Mouse (Mus musculus) right cerebral cortex, adult 2 months (tissue): ENCODE measurements around the gene Atp4b.

Source experiments
- DNase-seq, 2 experiments: peaks; one replicate each; pipeline ENCODE4 v3.0.0; 2021 to 2022; ENCODE audit warnings: low spot score in 2 of 2

Atp4b gene

GRCm38 (mm10) chr8:13396725-13397124 lies at the start of gene Atp4b:
Gene Atp4b (minus strand): TSS chr8:13396825.
- no peak for DNase-seq

- no peak for DNase-seq
Measured at GRCm38 (mm10) chr8:13442152-13442551, 45.5 kb upstream of the Atp4b start.

GRCm38 (mm10) chr8:13437531-13437930 lies 40.9 kb upstream of the Atp4b start:
- no peak for DNase-seq

- no peak for DNase-seq
Measured at GRCm38 (mm10) chr8:13436052-13436451, 39.4 kb upstream of the Atp4b start.

GRCm38 (mm10) chr8:13434889-13435288 lies 38.3 kb upstream of the Atp4b start, which contains the start of gene Tmem255b:
Gene Tmem255b (plus strand): TSS chr8:13435189.
- DNase-seq = no peak

GRCm38 (mm10) chr8:13433130-13433529 lies 36.5 kb upstream of the Atp4b start:
- DNase-seq = no peak

- no peak for DNase-seq
Measured at GRCm38 (mm10) chr8:13430866-13431265, 34.2 kb upstream of the Atp4b start.

- no peak for DNase-seq
Measured at GRCm38 (mm10) chr8:13430412-13430811, 33.8 kb upstream of the Atp4b start.

GRCm38 (mm10) chr8:13428156-13428555 lies 31.5 kb upstream of the Atp4b start:
- no peak for DNase-seq

- DNase-seq = no peak
Measured at GRCm38 (mm10) chr8:13427351-13427750, 30.7 kb upstream of the Atp4b start.

GRCm38 (mm10) chr8:13420970-13421369 lies 24.3 kb upstream of the Atp4b start:
- DNase-seq = peak in 1 of 2 experiments; percentile 10

- DNase-seq = peak in 1 of 2 experiments; percentile 9
Measured at GRCm38 (mm10) chr8:13419111-13419639, 22.6 kb upstream of the Atp4b start.

- DNase-seq = peak in 1 of 2 experiments; percentile 20
Measured at GRCm38 (mm10) chr8:13415879-13416278, 19.3 kb upstream of the Atp4b start.

GRCm38 (mm10) chr8:13413823-13414390 lies 17.3 kb upstream of the Atp4b start:
- no peak for DNase-seq

GRCm38 (mm10) chr8:13412891-13413558 lies 16.4 kb upstream of the Atp4b start:
- DNase-seq = peak; percentile 52 to 67

GRCm38 (mm10) chr8:13411597-13411996 lies 15.0 kb upstream of the Atp4b start:
- DNase-seq = peak; percentile 73 to 79

GRCm38 (mm10) chr8:13406011-13406410 lies 9.4 kb upstream of the Atp4b start:
- DNase-seq = no peak

- no peak for DNase-seq
Measured at GRCm38 (mm10) chr8:13404666-13405131, 8.1 kb upstream of the Atp4b start, which contains the start of gene Grk1. Gene Grk1 (plus strand): TSS chr8:13405081.

GRCm38 (mm10) chr8:13403517-13403916 lies 6.9 kb upstream of the Atp4b start:
- no peak for DNase-seq

GRCm38 (mm10) chr8:13393869-13394268 lies 2.8 kb downstream of the Atp4b start:
- DNase-seq = no peak

GRCm38 (mm10) chr8:13388744-13389143 lies 7.9 kb downstream of the Atp4b start:
- DNase-seq = no peak

- no peak for DNase-seq
Measured at GRCm38 (mm10) chr8:13387728-13388127, 8.9 kb downstream of the Atp4b start.

GRCm38 (mm10) chr8:13386366-13386765 lies 10.3 kb downstream of the Atp4b start:
- no peak for DNase-seq
